Mouse (Mus musculus): ENCODE data around the gene Ccdc181.

The Ccdc181 gene

DNA sequence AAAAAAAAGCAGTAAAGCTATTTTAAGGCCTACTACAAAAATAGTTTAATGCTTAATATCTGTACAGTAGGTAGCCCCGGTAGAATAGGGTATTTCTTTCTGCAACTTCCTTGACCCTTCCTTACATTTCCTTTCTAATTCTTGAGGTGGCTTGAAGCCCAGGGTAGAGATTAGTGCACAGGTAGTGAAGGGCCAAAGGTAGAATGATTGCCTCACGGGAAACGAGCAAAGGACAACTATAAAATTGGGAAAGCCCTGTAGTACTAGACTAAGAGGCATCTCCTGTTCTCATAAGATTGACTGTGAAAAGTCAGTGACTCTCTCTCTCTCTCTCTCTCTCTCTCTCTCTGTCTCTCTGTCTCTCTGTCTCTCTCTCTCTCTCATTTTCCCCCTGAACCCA, 60.0 kb downstream of the Ccdc181 start:
- DNase-seq (ENCODE audit: low spot score): no peak

DNA sequence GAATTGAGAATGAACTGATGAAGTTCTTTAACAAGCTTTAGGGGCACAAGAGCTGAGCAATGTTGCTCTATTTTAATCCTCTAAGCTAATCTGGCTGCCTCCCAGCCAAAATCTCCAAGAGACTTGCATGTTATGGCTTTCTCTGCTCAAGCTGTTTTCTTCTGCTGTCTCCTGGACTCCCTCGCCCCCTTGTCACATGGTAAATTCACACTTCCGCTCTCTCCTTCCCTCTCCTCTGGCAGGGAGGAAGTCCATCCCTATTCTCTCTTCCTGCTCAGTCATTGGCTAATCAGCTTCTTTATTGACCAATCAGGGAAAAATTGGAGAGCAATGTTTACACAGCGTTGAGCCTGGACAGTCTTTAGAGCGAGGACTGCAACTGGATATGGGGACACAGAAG, 60.5 kb downstream of the Ccdc181 start:
- DNase-seq (ENCODE audit: low spot score): no peak
